Mouse (Mus musculus) right cerebral cortex, adult 2 months (tissue): ENCODE data around the gene Smyd1.

ENCODE experiments used
- DNase-seq, 2 experiments: peaks; one replicate each; pipeline ENCODE4 v3.0.0; 2021 to 2022; ENCODE audit warnings: low spot score in 2 of 2

The Smyd1 gene

DNA sequence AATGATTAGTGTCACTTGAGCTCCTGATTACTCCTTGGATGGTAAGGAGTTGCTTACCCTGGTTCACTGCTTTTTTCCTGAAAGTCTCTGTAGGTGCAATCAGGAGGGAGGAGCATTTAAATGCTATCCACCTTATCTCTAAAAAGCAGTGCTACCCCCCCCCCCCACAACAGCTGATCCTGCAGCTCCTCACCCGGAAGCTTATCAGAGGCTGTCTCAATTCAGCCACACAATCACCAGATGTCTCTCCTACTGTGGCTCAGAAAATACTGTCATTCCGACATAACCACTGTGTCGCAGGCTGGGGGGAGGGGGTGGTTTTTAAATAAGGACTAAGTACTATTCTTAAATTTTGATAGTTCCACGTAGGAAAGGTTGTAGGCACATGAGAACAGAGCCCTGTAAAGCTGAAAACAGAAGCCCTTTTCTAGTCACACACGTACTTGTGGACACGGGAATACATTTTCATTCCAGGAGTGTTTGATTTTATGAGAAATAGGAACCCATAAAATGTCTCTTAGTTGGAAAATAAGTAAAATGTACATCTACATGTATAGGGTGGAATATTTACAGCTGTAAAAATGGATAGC lies 61.9 kb downstream of the Smyd1 start:
- no peak for DNase-seq

DNA sequence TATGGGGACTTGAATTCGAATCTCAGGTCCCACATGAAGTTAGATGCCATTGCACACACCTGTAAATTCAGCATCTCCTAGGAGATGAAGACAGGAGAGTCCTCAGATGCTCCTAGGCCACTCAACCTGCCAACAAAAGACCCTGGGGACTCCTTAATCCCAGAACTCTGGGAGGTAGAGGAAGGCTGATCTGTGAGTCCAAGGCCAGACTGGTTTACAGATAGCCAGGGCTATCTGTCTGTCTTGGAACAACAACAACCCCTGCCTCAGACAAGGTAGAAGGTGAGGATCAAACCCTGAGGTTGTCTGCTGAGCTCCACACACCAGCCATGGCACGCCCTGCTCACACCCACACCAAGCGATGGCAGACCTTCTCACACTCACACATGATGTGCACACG lies 62.9 kb downstream of the Smyd1 start:
- no peak for DNase-seq

DNA sequence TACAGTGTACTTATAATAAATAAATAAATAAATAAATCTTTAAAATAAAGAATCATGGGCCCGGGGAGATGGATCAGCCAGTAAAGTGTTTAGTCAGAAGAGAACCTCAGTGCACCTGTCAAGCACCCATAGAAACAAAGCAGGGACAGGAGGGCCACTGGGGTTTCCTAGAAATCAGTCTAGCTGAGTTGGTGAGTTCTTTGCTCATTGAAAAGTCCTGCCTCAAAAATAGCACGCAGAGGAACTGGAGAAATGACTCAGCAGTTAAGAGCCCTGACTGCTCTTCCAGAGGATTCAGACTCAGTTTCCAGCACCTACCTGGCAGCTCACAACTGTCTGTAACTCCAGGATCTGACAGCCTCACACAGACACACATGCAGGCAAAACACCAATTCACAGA lies 63.5 kb downstream of the Smyd1 start:
- DNase-seq: no peak

DNA sequence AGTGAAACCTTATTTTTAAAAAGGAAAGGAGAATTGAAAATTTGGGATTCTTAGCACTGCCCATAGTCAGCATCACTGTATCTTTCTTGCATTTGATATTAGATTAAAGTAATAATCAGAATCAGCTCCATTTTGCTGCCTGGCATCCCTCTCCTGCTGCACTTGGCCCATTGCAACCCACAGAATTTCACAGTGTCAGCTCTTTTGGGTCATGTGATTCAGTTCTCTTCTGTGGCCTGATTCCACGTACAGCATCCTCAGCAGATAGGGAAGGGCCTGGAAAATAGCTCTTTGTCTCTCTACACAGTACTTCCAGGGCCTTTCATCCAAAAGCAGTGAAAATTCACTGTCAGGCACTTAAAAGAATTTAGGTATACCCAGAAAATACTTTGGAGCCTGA lies 64.7 kb downstream of the Smyd1 start:
- no peak for DNase-seq

DNA sequence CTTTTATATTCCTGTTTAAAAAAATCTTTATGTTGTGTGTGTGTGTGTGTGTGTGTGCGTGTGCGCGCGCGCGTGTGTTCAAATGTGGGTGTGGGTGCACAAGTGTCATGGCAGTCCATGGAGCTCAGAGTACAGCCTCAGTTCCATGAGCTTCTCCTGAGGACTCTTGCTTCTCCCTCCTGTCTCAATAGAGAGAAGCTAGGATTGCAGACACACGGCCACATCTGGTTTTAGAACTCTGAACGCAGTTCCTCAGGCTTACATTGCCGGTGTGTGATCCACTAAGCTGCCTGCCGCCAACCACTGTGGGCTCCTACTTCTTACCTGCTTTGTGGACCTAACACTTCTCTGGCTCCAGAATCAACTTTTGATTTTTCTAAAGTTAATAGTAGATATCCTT lies 65.9 kb downstream of the Smyd1 start:
- no peak for DNase-seq

- DNase-seq: no peak
Measured at GRCm38 (mm10) chr6:71254456-71254855, 67.6 kb downstream of the Smyd1 start.

DNA sequence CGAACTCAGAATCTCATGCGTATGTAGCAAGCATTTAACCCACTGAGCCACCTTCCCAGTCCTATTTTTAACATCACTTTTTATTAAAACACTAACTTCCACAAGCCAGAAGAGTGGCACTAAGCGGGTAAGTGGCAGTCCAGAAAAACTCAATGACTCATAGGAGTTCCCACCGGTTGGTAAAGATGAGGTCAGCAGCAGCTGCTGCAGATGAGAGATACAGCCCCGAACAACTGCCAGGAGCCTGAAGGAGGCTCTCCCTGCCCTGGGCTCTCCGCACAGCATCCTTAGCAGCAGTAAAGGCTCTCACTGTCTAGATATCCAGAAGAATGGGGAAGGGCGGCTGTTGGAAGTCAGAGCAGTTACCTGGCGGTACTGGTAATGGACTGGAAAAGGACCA lies 71.1 kb downstream of the Smyd1 start:
- no peak for DNase-seq

GRCm38 (mm10) chr6:71249615-71250014 lies 72.4 kb downstream of the Smyd1 start:
- no peak for DNase-seq

GRCm38 (mm10) chr6:71248420-71248819 lies 73.6 kb downstream of the Smyd1 start:
- no peak for DNase-seq

DNA sequence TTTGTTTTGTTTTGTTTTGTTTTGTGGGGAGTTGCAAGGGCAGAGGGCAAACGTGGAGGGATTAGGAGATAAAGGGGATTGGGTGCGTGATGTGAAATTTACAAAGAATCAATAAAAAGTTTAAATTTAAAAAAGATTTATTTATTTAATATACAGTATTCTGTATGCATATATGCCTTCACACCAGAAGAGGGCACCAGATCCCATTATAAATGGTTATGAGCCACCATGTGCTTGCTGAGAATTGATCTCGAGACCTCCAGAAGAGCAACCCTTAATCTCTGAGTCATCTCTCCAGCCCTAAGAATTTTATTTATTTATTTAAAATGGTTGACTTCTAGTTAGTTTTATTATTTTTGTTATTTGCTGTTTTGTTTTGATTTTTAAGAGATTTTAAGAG lies 78.8 kb downstream of the Smyd1 start:
- no peak for DNase-seq

- no peak for DNase-seq
Measured at GRCm38 (mm10) chr6:71242811-71243210, 79.2 kb downstream of the Smyd1 start.

DNA sequence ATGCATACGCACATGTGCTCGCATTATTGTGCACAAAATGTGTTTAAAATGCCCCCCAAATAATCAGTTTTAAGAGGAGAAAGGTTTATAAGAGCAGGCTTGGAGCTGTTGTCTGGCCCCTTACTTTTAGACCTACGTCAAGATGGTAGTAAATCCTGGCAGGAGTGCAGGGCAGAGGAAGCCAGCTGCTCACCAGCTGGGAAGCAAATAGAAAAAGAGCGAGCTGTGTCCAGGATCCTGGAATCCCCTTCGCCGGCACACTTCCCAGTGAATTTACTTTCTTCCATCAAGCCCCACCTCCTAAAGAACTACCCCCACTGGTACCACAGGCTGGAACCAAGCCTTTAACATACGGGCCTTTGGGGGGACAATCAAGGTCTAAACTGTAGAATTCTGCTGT lies 81.2 kb downstream of the Smyd1 start:
- DNase-seq: no peak

DNA sequence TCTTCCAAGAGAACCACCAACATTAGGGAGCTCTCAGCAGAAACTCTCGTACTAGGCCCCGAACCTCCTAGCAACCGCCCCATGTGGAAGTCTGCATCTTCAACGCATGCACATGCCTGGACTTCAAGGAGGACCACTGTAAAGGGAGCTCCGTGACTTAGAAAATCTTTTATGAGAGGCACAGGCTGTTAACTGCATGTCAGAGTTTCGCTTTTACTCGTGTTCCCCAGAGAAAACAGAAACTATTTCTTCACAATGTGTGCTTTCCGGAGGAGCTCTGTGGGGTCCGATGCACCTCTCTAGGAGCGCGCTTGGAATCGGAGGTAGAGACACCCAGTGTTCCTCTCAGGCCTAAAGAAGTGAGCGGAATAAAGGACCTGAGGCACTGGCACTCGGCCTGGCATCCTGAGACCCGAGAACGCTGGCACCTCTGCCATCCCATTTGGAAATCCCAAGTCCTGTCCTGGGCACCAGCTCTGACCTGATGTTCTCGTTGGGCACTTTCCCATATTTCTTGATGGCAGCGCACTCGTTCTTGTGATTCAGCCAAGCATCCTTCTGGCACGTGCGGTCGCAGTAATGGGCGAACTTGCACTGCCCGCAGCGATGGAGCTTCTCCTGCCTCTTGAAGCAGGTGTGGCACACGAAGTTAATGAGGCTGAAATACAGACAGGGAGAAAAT lies 82.8 kb downstream of the Smyd1 start:
- DNase-seq: no peak

- no peak for DNase-seq
Measured at GRCm38 (mm10) chr6:71237031-71237431, 85.0 kb downstream of the Smyd1 start.

- no peak for DNase-seq
Measured at GRCm38 (mm10) chr6:71236506-71236905, 85.5 kb downstream of the Smyd1 start.

DNA sequence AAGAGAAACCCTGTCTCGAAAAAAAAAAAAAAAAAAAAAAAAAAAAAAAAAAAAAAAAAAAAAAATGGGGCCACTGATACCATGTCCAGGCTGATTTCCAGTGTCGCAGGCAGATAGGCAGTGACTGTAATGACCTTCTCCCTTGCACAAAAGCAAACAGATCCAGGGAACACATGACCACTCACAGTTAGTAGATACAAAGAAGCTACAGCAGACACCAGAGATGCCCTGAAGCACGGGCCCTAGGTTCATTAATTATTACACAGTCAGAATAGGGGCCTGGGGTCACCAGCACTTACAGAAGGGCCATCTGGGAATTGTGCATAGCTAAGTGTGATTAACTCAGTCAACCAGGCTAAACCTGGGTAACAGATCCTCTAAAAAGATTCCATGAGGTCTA lies 86.1 kb downstream of the Smyd1 start:
- DNase-seq: no peak

DNA sequence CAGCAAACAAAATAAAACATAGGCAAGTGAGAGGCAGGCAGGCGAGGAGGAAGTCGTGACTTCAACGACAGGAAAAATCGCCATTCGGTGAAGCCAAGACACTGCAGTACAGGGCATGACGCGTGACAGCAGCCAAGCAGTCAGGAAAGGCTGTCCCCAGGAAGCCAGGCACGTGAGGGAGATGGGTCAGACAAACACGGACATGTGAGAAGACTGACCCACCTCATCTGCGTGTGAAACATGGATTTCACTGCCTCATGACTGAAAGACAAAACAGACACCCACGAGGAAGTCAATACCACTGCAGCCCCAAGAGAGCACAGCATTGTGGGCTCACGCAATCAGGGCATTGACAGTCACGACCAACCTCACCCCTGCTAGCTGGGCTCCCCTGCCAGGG lies 86.9 kb downstream of the Smyd1 start:
- no peak for DNase-seq

GRCm38 (mm10) chr6:71227157-71227770 lies 94.8 kb downstream of the Smyd1 start:
- no peak for DNase-seq

DNA sequence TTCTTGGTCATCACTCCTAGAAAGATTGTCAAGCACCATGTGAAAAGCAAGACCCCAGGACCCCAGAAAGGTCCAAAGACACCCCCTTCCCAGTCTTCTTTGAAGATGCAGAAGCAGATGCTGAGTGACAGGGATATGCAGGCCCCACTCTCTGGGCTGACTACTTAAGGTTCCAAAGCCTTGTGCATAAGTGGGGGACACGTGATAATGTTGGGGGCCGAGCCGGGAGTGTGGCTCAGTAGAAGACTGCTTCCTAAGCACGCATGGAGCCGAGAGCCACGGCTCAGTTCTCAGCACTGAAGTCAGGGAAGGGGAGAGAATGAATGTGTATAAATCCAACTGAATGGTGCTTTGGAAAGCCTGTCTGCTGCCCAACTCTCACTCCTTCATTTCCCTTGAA lies 95.5 kb downstream of the Smyd1 start:
- DNase-seq: no peak

- no peak for DNase-seq
Measured at GRCm38 (mm10) chr6:71224184-71224943, 97.7 kb downstream of the Smyd1 start.

- DNase-seq: no peak
Measured at GRCm38 (mm10) chr6:71221501-71221900, 100.5 kb downstream of the Smyd1 start.

GRCm38 (mm10) chr6:71212471-71212870 lies 109.6 kb downstream of the Smyd1 start:
- DNase-seq: no peak

DNA sequence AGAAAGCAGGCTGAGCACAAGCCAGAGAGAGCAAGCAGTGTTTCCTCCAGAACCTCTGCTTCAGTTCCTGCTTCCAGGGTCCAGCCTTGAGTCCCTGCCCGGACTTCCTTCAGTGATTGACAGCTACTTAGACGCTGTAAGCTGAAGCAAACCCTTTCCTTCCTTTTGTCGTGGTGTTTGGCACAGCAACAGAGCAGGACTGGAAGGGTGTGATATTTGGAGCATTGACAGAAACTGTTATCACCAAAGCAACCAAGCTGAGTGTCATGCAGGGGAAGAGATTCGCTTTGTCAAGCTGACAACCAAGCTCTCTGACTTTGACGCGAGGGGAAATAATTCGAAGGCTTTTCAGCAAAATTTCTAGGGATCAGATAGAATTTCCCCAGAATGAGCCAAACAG lies 110.1 kb downstream of the Smyd1 start:
- no peak for DNase-seq
